Mouse (Mus musculus) forebrain, embryonic 16.5 days (tissue): Measurements from ENCODE around the gene Brf1. TPM values are rescaled to one million over a fixed set of nuclear protein-coding genes. Genes with fewer than 3 reads are reported as not detected.

Source experiments
- ATAC-seq: fragments of 200-750 bp; cut with Nextera tagmentation; 2 replicates; pipeline ENCODE4 v1.8.0; 2017; ENCODE audit warnings: mild to moderate bottlenecking, moderate library complexity
- H3K27ac ChIP-seq: fragments of 300-500 bp; sonication (generic); 2 replicates; pipeline ENCODE4 v1.5.1; 2014; ENCODE audit warnings: low read length, control low read depth
- H3K27me3 ChIP-seq: fragments of 300-500 bp; sonication (generic); replicated peaks from 2 replicates; pipeline ENCODE4 v1.6.1; 2014; ENCODE audit warnings: low read length; ENCODE audit not compliant: control insufficient read depth, insufficient read depth
- H3K36me3 ChIP-seq: fragments of 300-500 bp; sonication (generic); 2 replicates; pipeline ENCODE4 v1.6.1; 2014; ENCODE audit not compliant: control insufficient read depth, insufficient read depth
- H3K4me1 ChIP-seq: fragments of 300-500 bp; sonication (generic); replicated peaks from 2 replicates; pipeline ENCODE4 v1.6.1; 2014; ENCODE audit warnings: low read length; ENCODE audit not compliant: control insufficient read depth, insufficient read depth
- H3K4me2 ChIP-seq: fragments of 300-500 bp; sonication (generic); 2 replicates; pipeline ENCODE4 v1.6.1; 2014; ENCODE audit warnings: mild to moderate bottlenecking, low read length, control low read depth
- H3K4me3 ChIP-seq: fragments of 300-500 bp; sonication (generic); replicated peaks from 2 replicates; pipeline ENCODE4 v1.5.1; 2014; ENCODE audit warnings: mild to moderate bottlenecking, low read length, control low read depth
- H3K9ac ChIP-seq: fragments of 300-500 bp; sonication (generic); replicated peaks from 2 replicates; pipeline ENCODE4 v1.6.1; 2014; ENCODE audit warnings: low read depth, low read length, control low read depth
- H3K9me3 ChIP-seq: fragments of 300-500 bp; sonication (generic); 2 replicates; pipeline ENCODE4 v1.6.1; 2016; ENCODE audit warnings: low read length; ENCODE audit not compliant: control insufficient read depth
- WGBS: fragments of 180-500 bp; shearing (Covaris S2); extraction: QIAGEN DNeasy Blood & Tissue Kit; methylation state at CpG from one replicate; pipeline ENCODE4 v1.1.7; 2014; 5-methylcytosine and 5-hydroxymethylcytosine counted together
- polyA plus RNA-seq: library from polyadenylated mRNA; unstranded; fragments of >200 nt; fragmentation: Nextera tagmentation; extraction: Ambion mirVana; gene quantifications from 2 replicates; pipeline ENCODE4 v1.2.1, GENCODE M21; 2015

Gene Brf1
- polyA plus RNA-seq, 1 experiment from 2014 or later = 64.6 TPM

GRCm38 (mm10) chr12:113036996-113037395, 36.5 kb upstream of the Brf1 start:
- H3K9me3 ChIP-seq = no peaks in the 10 kb centered on the region
- no peaks in the 10 kb centered on the region for H3K36me3 ChIP-seq
- H3K4me1 ChIP-seq = peaks cover 33% of the 10 kb centered on the region
- no peak overlapping the region for H3K4me2 ChIP-seq
- no peak overlapping the region for H3K4me3 ChIP-seq
- H3K27me3 ChIP-seq = no peaks in the 10 kb centered on the region
- no peak overlapping the region for H3K9ac ChIP-seq
- 86% methylated on average over 4 of the region's 4 CpGs for WGBS
- ATAC-seq = no peak
- H3K27ac ChIP-seq = no peak overlapping the region

GRCm38 (mm10) chr12:113035093-113035492, 34.6 kb upstream of the Brf1 start:
- no peaks in the 10 kb centered on the region for H3K36me3 ChIP-seq
- H3K27me3 ChIP-seq = no peaks in the 10 kb centered on the region
- H3K9ac ChIP-seq = no peak overlapping the region
- no peak overlapping the region for H3K4me2 ChIP-seq
- no peak overlapping the region for H3K27ac ChIP-seq
- H3K4me3 ChIP-seq = no peak overlapping the region
- no peak for ATAC-seq
- no peaks in the 10 kb centered on the region for H3K9me3 ChIP-seq
- H3K4me1 ChIP-seq = peaks cover 20% of the 10 kb centered on the region
- WGBS = 90% methylated on average over 2 of the region's 2 CpGs

GRCm38 (mm10) chr12:113032296-113033250, 32.1 kb upstream of the Brf1 start:
- H3K9ac ChIP-seq = no peak overlapping the region
- H3K4me3 ChIP-seq = no peak overlapping the region
- H3K27ac ChIP-seq = peak overlapping the region; percentile 34; the same call in 1 of the 2 replicates
- H3K27me3 ChIP-seq = no peaks in the 10 kb centered on the region
- H3K4me2 ChIP-seq = no peak overlapping the region
- no peaks in the 10 kb centered on the region for H3K36me3 ChIP-seq
- H3K4me1 ChIP-seq = peaks cover 30% of the 10 kb centered on the region
- 52% methylated on average over 11 of the region's 11 CpGs for WGBS
- ATAC-seq = peak; percentile 76
- no peaks in the 10 kb centered on the region for H3K9me3 ChIP-seq

- Histone ChIP-seq H3K36me3 (no peaks in the 10 kb centered on the region), H3K9ac (no peak overlapping the region), H3K4me1 (peaks cover 30% of the 10 kb centered on the region), H3K27me3 (no peaks in the 10 kb centered on the region), H3K9me3 (no peaks in the 10 kb centered on the region), H3K4me3 (no peak overlapping the region), H3K27ac (no peak overlapping the region), H3K4me2 (no peak overlapping the region)
- no peak for ATAC-seq
- 91% methylated on average over 6 of the region's 6 CpGs for WGBS
Observed at GRCm38 (mm10) chr12:113031441-113031840, 30.9 kb upstream of the Brf1 start.

GRCm38 (mm10) chr12:113030993-113031392, 30.5 kb upstream of the Brf1 start:
- ATAC-seq = no peak
- Histone ChIP-seq H3K9ac (no peak overlapping the region), H3K4me1 (peaks cover 30% of the 10 kb centered on the region), H3K4me3 (no peak overlapping the region), H3K4me2 (no peak overlapping the region), H3K9me3 (no peaks in the 10 kb centered on the region), H3K36me3 (no peaks in the 10 kb centered on the region), H3K27ac (no peak overlapping the region), H3K27me3 (no peaks in the 10 kb centered on the region)
- 89% methylated on average over 9 of the region's 9 CpGs for WGBS

GRCm38 (mm10) chr12:113030046-113030445, 29.5 kb upstream of the Brf1 start:
- H3K4me1 ChIP-seq = peaks cover 30% of the 10 kb centered on the region
- 88% methylated on average over 4 of the region's 4 CpGs for WGBS

GRCm38 (mm10) chr12:113028898-113029297, 28.4 kb upstream of the Brf1 start:
- ATAC-seq = no peak
- Histone ChIP-seq H3K9ac (no peak overlapping the region), H3K36me3 (no peaks in the 10 kb centered on the region), H3K4me1 (peaks cover 28% of the 10 kb centered on the region), H3K4me2 (no peak overlapping the region), H3K27me3 (no peaks in the 10 kb centered on the region), H3K4me3 (no peak overlapping the region), H3K27ac (0 out of 2 replicates have a peak overlapping the region, but pooled peaks have one; percentile 3), H3K9me3 (no peaks in the 10 kb centered on the region)
- WGBS = 50% methylated on average over 9 of the region's 9 CpGs

More at GRCm38 (mm10) chr12:113030046-113030445, 29.5 kb upstream of the Brf1 start:
- Histone ChIP-seq H3K9ac (no peak overlapping the region), H3K9me3 (no peaks in the 10 kb centered on the region), H3K27ac (no peak overlapping the region), H3K4me2 (no peak overlapping the region), H3K27me3 (no peaks in the 10 kb centered on the region), H3K36me3 (no peaks in the 10 kb centered on the region), H3K4me3 (no peak overlapping the region)
- no peak for ATAC-seq

GRCm38 (mm10) chr12:113028067-113028466, 27.6 kb upstream of the Brf1 start:
- no peaks in the 10 kb centered on the region for H3K9me3 ChIP-seq
- no peaks in the 10 kb centered on the region; the same call in 1 of the 2 replicates for H3K36me3 ChIP-seq
- H3K4me3 ChIP-seq = no peak overlapping the region
- no peak overlapping the region for H3K27ac ChIP-seq
- 54% methylated on average over 5 of the region's 5 CpGs for WGBS
- H3K4me1 ChIP-seq = peaks cover 21% of the 10 kb centered on the region
- no peak overlapping the region for H3K4me2 ChIP-seq
- ATAC-seq = no peak
- H3K27me3 ChIP-seq = no peaks in the 10 kb centered on the region
- H3K9ac ChIP-seq = no peak overlapping the region

GRCm38 (mm10) chr12:113027495-113027894, 27.0 kb upstream of the Brf1 start:
- no peak overlapping the region for H3K9ac ChIP-seq
- H3K9me3 ChIP-seq = no peaks in the 10 kb centered on the region
- no peak overlapping the region for H3K4me2 ChIP-seq
- 90% methylated on average over 2 of the region's 2 CpGs for WGBS
- no peak overlapping the region for H3K27ac ChIP-seq
- ATAC-seq = no peak
- no peaks in the 10 kb centered on the region for H3K27me3 ChIP-seq
- H3K4me3 ChIP-seq = no peak overlapping the region
- no peaks in the 10 kb centered on the region; the same call in 1 of the 2 replicates for H3K36me3 ChIP-seq
- peaks cover 15% of the 10 kb centered on the region for H3K4me1 ChIP-seq
